Mouse (Mus musculus): ENCODE measurements at regions not wholly inside any gene's neighbourhood (a gene's known extent, or its start where the extent isn't known, plus 50 kb on each side); places are given as distances from the start of the nearest gene placed in this dataset.
"Not testable (repeated sequence)": the region's sequence is repeated elsewhere in the genome, so short reads cannot be mapped to it uniquely, and the experiment has no call there.

GRCm38 (mm10) chr12:95384248-95384964 is 307.6 kb upstream of the Flrt2 start:
- peak; percentile 75 for DNase-seq (ENCODE audit: extremely low spot score, low read depth, low spot score)

DNA sequence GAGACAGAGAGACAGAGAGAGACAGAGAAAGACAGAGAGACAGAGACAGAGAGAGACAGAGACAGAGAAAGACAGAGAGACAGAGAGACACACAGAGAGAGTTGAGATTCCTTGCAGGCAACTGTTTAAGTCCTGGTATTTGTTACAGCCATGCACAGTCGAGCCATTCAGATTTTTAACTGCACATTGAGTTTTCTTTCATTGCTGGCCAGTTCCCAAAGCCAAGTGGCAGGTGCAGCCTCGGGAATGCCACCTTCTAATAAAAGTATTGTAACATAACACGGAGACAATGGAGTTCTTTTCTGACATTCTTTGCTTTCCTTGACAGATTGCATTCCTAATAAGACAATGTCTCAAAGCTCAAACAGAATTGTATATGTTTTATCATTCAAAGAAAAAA is 306.3 kb upstream of the Flrt2 start:
- no peak for DNase-seq (ENCODE audit: extremely low spot score, low read depth, low spot score)

DNA sequence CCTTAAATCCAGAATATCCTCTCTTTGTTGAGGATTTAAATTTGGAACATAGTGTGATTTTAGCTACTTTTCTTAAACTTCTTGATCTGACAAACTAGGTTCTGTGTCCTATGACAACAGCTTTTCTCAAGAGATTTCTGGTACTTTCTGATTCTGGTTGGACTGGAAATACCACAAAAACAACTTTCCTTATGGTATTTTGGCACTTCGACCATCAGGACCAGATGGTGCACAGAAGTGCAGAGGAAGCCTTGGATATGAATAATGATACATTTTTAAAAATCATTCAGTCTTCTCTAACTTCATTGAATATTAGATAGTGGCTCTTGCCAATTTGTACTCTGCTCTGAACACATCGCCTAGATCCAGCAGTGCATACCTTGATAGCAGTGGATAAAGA is 303.8 kb upstream of the Flrt2 start:
- DNase-seq (ENCODE audit: extremely low spot score, low read depth, low spot score): no peak

DNA sequence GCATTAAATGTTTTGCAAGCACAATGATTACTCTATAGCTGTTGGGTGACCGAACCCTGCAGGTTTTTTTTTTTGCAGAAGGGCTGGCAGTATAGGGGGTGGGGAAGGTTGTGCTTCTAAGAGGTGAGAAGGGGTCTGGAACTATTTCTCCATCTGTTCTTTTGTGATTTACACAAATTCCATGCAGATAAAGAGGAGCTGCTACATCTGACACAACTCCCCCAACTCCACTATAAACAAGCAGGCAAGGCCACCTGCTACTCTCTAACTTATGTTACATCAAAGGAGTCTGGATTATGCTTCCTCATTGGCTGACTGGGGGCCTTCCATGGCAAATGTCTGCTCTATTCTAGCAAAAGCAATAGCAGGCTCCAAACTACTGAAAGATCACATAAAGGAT is 299.2 kb upstream of the Flrt2 start:
- DNase-seq (ENCODE audit: extremely low spot score, low read depth, low spot score): no peak

- no peak for DNase-seq (ENCODE audit: extremely low spot score, low read depth, low spot score)
Measured at GRCm38 (mm10) chr12:95394991-95395530, 297.0 kb upstream of the Flrt2 start.

- no peak for DNase-seq (ENCODE audit: extremely low spot score, low read depth, low spot score)
Measured at GRCm38 (mm10) chr12:95420861-95421260, 271.2 kb upstream of the Flrt2 start.

DNA sequence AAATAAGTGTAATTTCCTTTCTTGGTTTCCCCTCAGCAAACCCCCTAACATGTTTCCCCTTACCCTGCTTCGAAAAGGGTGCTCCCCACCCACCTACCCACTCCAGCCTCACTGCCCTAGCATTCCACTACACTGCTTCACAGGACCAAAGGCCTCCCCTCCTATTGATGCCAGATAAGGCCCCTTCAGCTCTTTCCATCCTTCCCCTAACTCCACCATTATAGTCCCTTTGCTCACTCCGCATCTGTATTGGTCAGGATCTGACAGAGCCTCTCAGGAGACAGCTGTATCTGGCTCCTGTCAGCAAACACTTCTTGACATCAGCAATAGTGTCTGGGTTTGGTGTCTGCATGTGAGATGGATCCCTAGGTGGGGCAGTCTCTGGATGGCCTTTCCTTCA is 267.3 kb upstream of the Flrt2 start:
- no peak for DNase-seq (ENCODE audit: extremely low spot score, low read depth, low spot score)

- DNase-seq (ENCODE audit: extremely low spot score, low read depth, low spot score): no peak
Measured at GRCm38 (mm10) chr12:95437226-95437625, 254.8 kb upstream of the Flrt2 start.

DNA sequence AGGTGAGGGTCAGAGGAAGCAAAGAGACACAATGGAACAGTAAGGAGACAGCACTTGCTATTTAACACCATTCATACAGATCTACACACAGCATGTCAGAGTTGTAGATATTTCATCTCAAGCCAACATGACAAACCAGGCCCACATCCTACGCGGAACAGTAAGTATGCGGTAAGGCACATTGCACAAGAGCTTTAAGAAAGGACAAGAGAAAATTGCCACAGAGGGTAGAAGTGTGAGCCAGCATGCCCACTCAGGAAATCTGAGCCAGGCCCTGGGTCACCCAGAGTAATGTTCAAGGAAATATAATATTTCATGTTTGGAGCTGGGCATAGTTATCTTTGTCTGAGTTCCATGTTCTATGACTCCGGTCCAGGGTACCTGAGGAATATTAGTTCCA is 234.5 kb upstream of the Flrt2 start:
- no peak for DNase-seq (ENCODE audit: extremely low spot score, low read depth, low spot score)

GRCm38 (mm10) chr12:95466502-95467490 is 225.2 kb upstream of the Flrt2 start:
- DNase-seq (ENCODE audit: extremely low spot score, low read depth, low spot score): peak; percentile 41

GRCm38 (mm10) chr12:95469897-95470296 is 222.1 kb upstream of the Flrt2 start:
- no peak for DNase-seq (ENCODE audit: extremely low spot score, low read depth, low spot score)

DNA sequence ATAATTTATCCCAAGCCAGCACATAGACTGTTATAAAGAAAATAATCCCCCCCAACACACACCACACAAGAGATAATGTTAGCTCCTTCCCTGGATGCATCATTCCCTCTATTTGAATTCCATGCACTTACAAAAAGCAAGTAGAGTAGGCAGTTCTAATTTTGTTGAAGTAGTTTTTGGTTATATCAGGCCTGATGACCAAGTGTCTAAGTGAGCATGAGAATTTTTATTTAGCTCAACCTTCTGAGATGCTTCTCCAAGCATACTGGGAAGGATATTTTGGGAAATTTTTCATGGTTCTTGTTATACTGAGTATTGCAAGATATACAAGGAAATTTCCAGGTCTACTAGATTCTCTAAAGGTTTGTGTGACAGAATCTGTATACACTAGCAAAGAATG is 205.5 kb upstream of the Flrt2 start:
- no peak for DNase-seq (ENCODE audit: extremely low spot score, low read depth, low spot score)

DNA sequence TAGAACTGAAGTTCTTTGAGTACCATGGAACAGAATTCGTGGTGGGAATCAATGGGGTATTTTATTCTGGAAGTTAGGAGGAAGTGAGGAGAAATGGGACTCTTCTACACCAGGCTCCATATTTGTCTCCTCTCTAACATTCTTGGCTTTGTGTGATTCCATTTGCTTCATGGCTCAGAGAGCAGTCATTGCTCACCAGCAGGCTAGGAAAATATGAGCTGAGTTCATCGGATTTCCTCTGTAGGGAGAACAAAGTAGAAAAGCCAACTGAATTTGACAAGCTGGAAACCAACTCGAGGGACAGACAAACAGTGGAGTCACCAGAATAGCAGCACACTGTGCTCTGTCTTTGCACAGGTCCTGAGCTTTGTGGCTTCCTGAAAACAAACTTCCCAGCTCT is 203.7 kb upstream of the Flrt2 start:
- no peak for DNase-seq (ENCODE audit: extremely low spot score, low read depth, low spot score)

- DNase-seq (ENCODE audit: extremely low spot score, low read depth, low spot score): no peak
Measured at GRCm38 (mm10) chr12:95489374-95489773, 202.7 kb upstream of the Flrt2 start.

DNA sequence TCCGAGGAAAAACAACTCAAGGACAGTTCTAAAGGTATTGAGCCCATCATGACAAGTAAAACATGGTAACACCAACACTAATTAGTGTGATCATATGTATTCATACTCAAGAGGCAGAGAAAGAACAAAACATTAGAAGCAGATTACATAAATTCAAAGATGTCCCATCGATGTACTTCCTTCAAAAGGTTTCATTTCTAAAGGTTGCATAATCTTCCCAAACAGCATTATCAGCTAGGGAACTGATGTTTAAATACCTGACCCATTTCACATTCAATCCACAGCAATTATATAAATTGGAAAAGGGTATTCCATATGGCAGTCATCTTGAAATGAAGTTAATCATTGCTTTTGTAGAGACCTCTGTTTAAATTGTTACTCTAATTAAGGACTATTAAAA is 202.2 kb upstream of the Flrt2 start:
- DNase-seq (ENCODE audit: extremely low spot score, low read depth, low spot score): no peak

GRCm38 (mm10) chr12:95491806-95492436 is 200.1 kb upstream of the Flrt2 start:
- DNase-seq (ENCODE audit: extremely low spot score, low read depth, low spot score): not testable (repeated sequence)

DNA sequence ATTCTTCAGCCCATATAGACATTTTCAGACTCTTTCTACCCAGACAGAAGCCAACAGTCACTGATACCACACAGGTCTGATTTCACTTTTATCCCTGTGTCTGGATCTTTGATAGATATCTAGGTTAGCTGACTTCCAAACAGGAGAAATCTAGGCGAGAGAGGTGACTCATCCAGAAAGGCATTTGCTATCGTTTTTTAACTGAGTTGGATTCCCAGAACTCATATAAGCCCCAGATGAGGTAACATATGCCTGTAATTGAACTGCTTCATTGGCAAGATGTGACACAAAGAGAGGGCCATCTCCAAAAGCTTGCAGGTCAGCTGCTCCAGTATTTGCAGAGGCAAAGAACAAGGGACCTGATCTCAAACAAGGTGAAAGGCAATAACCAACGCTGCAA is 190.6 kb upstream of the Flrt2 start:
- DNase-seq (ENCODE audit: extremely low spot score, low read depth, low spot score): no peak

DNA sequence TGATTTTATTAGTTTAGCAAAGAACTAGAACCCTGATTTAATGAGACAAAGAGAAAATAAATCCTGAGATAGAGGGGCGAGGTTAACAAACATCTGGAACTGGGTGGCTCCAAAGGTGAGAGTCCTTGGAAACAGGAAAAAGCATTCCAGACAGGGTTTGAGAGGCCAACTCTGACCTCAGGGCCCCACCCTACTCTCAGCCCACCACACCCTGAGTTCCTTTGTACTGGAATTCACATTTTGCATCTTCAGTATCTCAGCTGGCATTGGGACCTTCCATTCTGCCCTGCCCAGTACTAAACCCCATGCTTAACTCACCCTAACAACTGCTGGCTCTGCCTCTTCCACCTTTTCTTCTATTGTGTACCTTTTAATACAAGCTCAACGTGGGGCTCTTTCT is 172.0 kb upstream of the Flrt2 start:
- no peak for DNase-seq (ENCODE audit: extremely low spot score, low read depth, low spot score)

- DNase-seq (ENCODE audit: extremely low spot score, low read depth, low spot score): no peak
Measured at GRCm38 (mm10) chr12:95522052-95522451, 170.0 kb upstream of the Flrt2 start.

- no peak for DNase-seq (ENCODE audit: extremely low spot score, low read depth, low spot score)
Measured at GRCm38 (mm10) chr12:95533888-95534639, 158.0 kb upstream of the Flrt2 start.

GRCm38 (mm10) chr12:95547301-95547700 is 144.7 kb upstream of the Flrt2 start:
- DNase-seq (ENCODE audit: extremely low spot score, low read depth, low spot score): no peak

All from hindlimb bud, embryonic 11.5 days (tissue).